Mouse (Mus musculus): ENCODE results near the gene Snapin. TPM values are rescaled to one million over a fixed set of nuclear protein-coding genes. Genes with fewer than 3 reads are reported as not detected.

Snapin gene
- total RNA-seq, 1 experiment from 2014 or later: 46.1 TPM

- DNase-seq: no peak
These were observed 15.5 kb upstream of the Snapin start for GRCm38 (mm10) chr3:90506362-90506761.

- no peak for DNase-seq
These were observed 14.4 kb upstream of the Snapin start for GRCm38 (mm10) chr3:90505216-90505615.

- no peak for DNase-seq
These were observed 12.6 kb upstream of the Snapin start for GRCm38 (mm10) chr3:90503444-90503843.

GRCm38 (mm10) chr3:90497597-90497996, 6.8 kb upstream of the Snapin start:
- DNase-seq: no peak

GRCm38 (mm10) chr3:90495850-90496525, 5.2 kb upstream of the Snapin start:
- no peak for DNase-seq

GRCm38 (mm10) chr3:90493831-90494540, 3.2 kb upstream of the Snapin start:
- DNase-seq: no peak

GRCm38 (mm10) chr3:90491350-90491749, 517 bp upstream of the Snapin start:
- peak; percentile 50 for DNase-seq

- no peak for DNase-seq
These were observed 2.3 kb downstream of the Snapin start for GRCm38 (mm10) chr3:90488576-90488975.

GRCm38 (mm10) chr3:90486998-90487397, 3.8 kb downstream of the Snapin start:
- no peak for DNase-seq

- peak; percentile 96 for DNase-seq
These were observed 14.8 kb downstream of the Snapin start, which contains the start of gene Ilf2 for GRCm38 (mm10) chr3:90475831-90476611. Gene Ilf2, plus strand, starts transcription at chr3:90476126.

GRCm38 (mm10) chr3:90475151-90475830, 15.5 kb downstream of the Snapin start:
- no peak for DNase-seq

GRCm38 (mm10) chr3:90472213-90472612, 18.6 kb downstream of the Snapin start:
- DNase-seq: peak; percentile 73

- no peak for DNase-seq
These were observed 23.1 kb downstream of the Snapin start for GRCm38 (mm10) chr3:90467618-90468300.

- peak; percentile 83 for DNase-seq
These were observed 24.5 kb downstream of the Snapin start for GRCm38 (mm10) chr3:90466311-90466766.

GRCm38 (mm10) chr3:90465686-90466310, 25.0 kb downstream of the Snapin start, which contains the start of gene Npr1:
Gene Npr1, minus strand, starts transcription at chr3:90465866.
- DNase-seq: peak; percentile 83

- DNase-seq: peak; percentile 59
These were observed 25.6 kb downstream of the Snapin start for GRCm38 (mm10) chr3:90465081-90465685.

- peak; percentile 81 for DNase-seq
These were observed 26.2 kb downstream of the Snapin start for GRCm38 (mm10) chr3:90464552-90465080.

GRCm38 (mm10) chr3:90462579-90462978, 28.3 kb downstream of the Snapin start:
- peak; percentile 42 for DNase-seq

- no peak for DNase-seq
These were observed 28.9 kb downstream of the Snapin start for GRCm38 (mm10) chr3:90461935-90462334.

GRCm38 (mm10) chr3:90460315-90460714, 30.5 kb downstream of the Snapin start:
- DNase-seq: no peak
